Mouse (Mus musculus) stomach, postnatal 0 days (tissue): ENCODE data around the gene Treh. TPM values are rescaled to one million over a fixed set of nuclear protein-coding genes. Genes with fewer than 3 reads are reported as not detected.

Experiments
- ATAC-seq: fragments of 200-750 bp; cut with Nextera tagmentation; 2 replicates; pipeline ENCODE4 v1.8.0; 2017; ENCODE audit not compliant: low FRiP score, low TSS enrichment
- DNase-seq: peaks from one replicate; pipeline ENCODE4 v3.0.0-alpha.2; 2016; ENCODE audit warnings: low spot score
- H3K27ac ChIP-seq: fragments of 300-500 bp; sonication (generic); replicated peaks from 2 replicates; pipeline ENCODE4 v1.5.1; 2014; ENCODE audit warnings: mild to moderate bottlenecking, control low read depth
- H3K27me3 ChIP-seq: fragments of 300-500 bp; sonication (generic); 2 replicates; pipeline ENCODE4 v1.6.1; 2014; ENCODE audit warnings: low read length; ENCODE audit not compliant: control insufficient read depth, insufficient read depth
- H3K36me3 ChIP-seq: fragments of 300-500 bp; sonication (generic); 2 replicates; pipeline ENCODE4 v1.6.1; 2014; ENCODE audit warnings: low read length, mixed read lengths; ENCODE audit not compliant: control insufficient read depth, insufficient read depth
- H3K4me1 ChIP-seq: fragments of 300-500 bp; sonication (generic); replicated peaks from 2 replicates; pipeline ENCODE4 v1.6.1; 2014; ENCODE audit warnings: antibody characterized with exemption; ENCODE audit not compliant: control insufficient read depth, insufficient read depth
- H3K4me2 ChIP-seq: fragments of 300-500 bp; sonication (generic); replicated peaks from 2 replicates; pipeline ENCODE4 v1.6.1; 2014; ENCODE audit warnings: low read depth, mild to moderate bottlenecking, control low read depth, moderate library complexity
- H3K4me3 ChIP-seq: fragments of 300-500 bp; sonication (generic); 2 replicates; pipeline ENCODE4 v1.5.1; 2014; ENCODE audit warnings: low read depth, low read length, control low read depth
- H3K9ac ChIP-seq: fragments of 300-500 bp; sonication (generic); 2 replicates; pipeline ENCODE4 v1.6.1; 2014; ENCODE audit warnings: mild to moderate bottlenecking, low read length, control low read depth, mixed read lengths
- H3K9me3 ChIP-seq: fragments of 300-500 bp; sonication (generic); 2 replicates; pipeline ENCODE4 v1.6.1; 2016; ENCODE audit warnings: low read length; ENCODE audit not compliant: control insufficient read depth
- CTCF ChIP-seq: IDR thresholded peaks from 2 replicates; pipeline ENCODE4 v1.5.1; 2016; ENCODE audit warnings: antibody characterized with exemption, low read depth, mild to moderate bottlenecking, moderate library complexity
- EP300 ChIP-seq: optimal IDR thresholded peaks from 2 replicates; pipeline ENCODE3; 2016; ENCODE audit warnings: antibody characterized with exemption
- WGBS: fragments of 180-500 bp; shearing (Covaris S2); extraction: QIAGEN DNeasy Blood & Tissue Kit; methylation state at CpG from one replicate; pipeline ENCODE4 v1.1.7; 2014; 5-methylcytosine and 5-hydroxymethylcytosine counted together
- polyA plus RNA-seq: library from polyadenylated mRNA; unstranded; fragments of >200 nt; fragmentation: Nextera tagmentation; extraction: Ambion mirVana; gene quantifications from 2 replicates; pipeline ENCODE4 v1.2.1, GENCODE M21; 2015

Treh gene
- polyA plus RNA-seq, 1 experiment from 2014 or later: not detected

GRCm38 (mm10) chr9:44640646-44641357, 32.2 kb upstream of the Treh start:
- peaks cover 5% of the 10 kb centered on the region; the same call in 1 of the 2 replicates for H3K36me3 ChIP-seq
- no peaks in the 10 kb centered on the region for H3K9me3 ChIP-seq
- H3K9ac ChIP-seq: no peak overlapping the region
- WGBS: 82% methylated on average over 3 of the region's 3 CpGs
- DNase-seq: no peak
- no peak overlapping the region for H3K4me2 ChIP-seq
- H3K27ac ChIP-seq: no peak overlapping the region
- no peak for ATAC-seq
- H3K4me1 ChIP-seq: no peaks in the 10 kb centered on the region
- TF ChIP-seq CTCF (no peak), EP300 (no peak)
- H3K4me3 ChIP-seq: no peak overlapping the region
- H3K27me3 ChIP-seq: no peaks in the 10 kb centered on the region

GRCm38 (mm10) chr9:44641616-44642015, 31.4 kb upstream of the Treh start:
- no peak for TF ChIP-seq EP300
- no peak for TF ChIP-seq CTCF
- Histone ChIP-seq H3K27me3 (no peaks in the 10 kb centered on the region), H3K4me1 (no peaks in the 10 kb centered on the region), H3K9ac (no peak overlapping the region), H3K9me3 (no peaks in the 10 kb centered on the region), H3K27ac (no peak overlapping the region), H3K4me2 (no peak overlapping the region), H3K36me3 (peaks cover 2% of the 10 kb centered on the region; the same call in 1 of the 2 replicates), H3K4me3 (no peak overlapping the region)
- ATAC-seq: no peak
- no peak for DNase-seq
- WGBS: 86% methylated on average over 2 of the region's 2 CpGs

- DNase-seq (no peak), ATAC-seq (no peak)
- 92% methylated on average over 7 of the region's 7 CpGs for WGBS
- H3K4me1 ChIP-seq: no peaks in the 10 kb centered on the region
- peaks cover 2% of the 10 kb centered on the region; the same call in 1 of the 2 replicates for H3K36me3 ChIP-seq
- no peaks in the 10 kb centered on the region for H3K9me3 ChIP-seq
- H3K27me3 ChIP-seq: no peaks in the 10 kb centered on the region
- H3K27ac ChIP-seq: no peak overlapping the region
- no peak overlapping the region for H3K9ac ChIP-seq
- no peak overlapping the region for H3K4me2 ChIP-seq
- TF ChIP-seq CTCF (no peak), EP300 (no peak)
- H3K4me3 ChIP-seq: no peak overlapping the region
Measured at GRCm38 (mm10) chr9:44643103-44643502, 29.9 kb upstream of the Treh start.

GRCm38 (mm10) chr9:44644186-44644585, 28.8 kb upstream of the Treh start:
- H3K9ac ChIP-seq: no peak overlapping the region
- no peak overlapping the region for H3K27ac ChIP-seq
- no peak overlapping the region for H3K4me2 ChIP-seq
- H3K4me3 ChIP-seq: no peak overlapping the region
- WGBS: 90% methylated on average over 2 of the region's 2 CpGs
- ATAC-seq (no peak), DNase-seq (no peak)
- no peaks in the 10 kb centered on the region for H3K36me3 ChIP-seq
- no peaks in the 10 kb centered on the region for H3K27me3 ChIP-seq
- H3K4me1 ChIP-seq: no peaks in the 10 kb centered on the region
- no peaks in the 10 kb centered on the region for H3K9me3 ChIP-seq
- TF ChIP-seq CTCF (no peak), EP300 (no peak)

GRCm38 (mm10) chr9:44645481-44645880, 27.6 kb upstream of the Treh start:
- H3K4me3 ChIP-seq: no peak overlapping the region
- no peak for DNase-seq

GRCm38 (mm10) chr9:44645924-44646323, 27.1 kb upstream of the Treh start:
- H3K27me3 ChIP-seq: no peaks in the 10 kb centered on the region
- H3K27ac ChIP-seq: no peak overlapping the region
- H3K4me2 ChIP-seq: no peak overlapping the region
- 57% methylated on average over 15 of the region's 15 CpGs for WGBS
- H3K4me3 ChIP-seq: no peak overlapping the region
- H3K4me1 ChIP-seq: no peaks in the 10 kb centered on the region
- ATAC-seq: 0 out of 2 replicates have a peak, but pooled peaks have one; percentile 30
- no peaks in the 10 kb centered on the region for H3K36me3 ChIP-seq
- H3K9ac ChIP-seq: no peak overlapping the region
- H3K9me3 ChIP-seq: no peaks in the 10 kb centered on the region
- no peak for DNase-seq
- no peak for TF ChIP-seq CTCF
- TF ChIP-seq EP300: no peak

More at GRCm38 (mm10) chr9:44645481-44645880, 27.6 kb upstream of the Treh start:
- WGBS: 44% methylated on average over 5 of the region's 5 CpGs
- no peak for ATAC-seq
- H3K36me3 ChIP-seq: no peaks in the 10 kb centered on the region
- TF ChIP-seq CTCF: peak; percentile 26
- no peak for TF ChIP-seq EP300
- no peaks in the 10 kb centered on the region for H3K9me3 ChIP-seq
- no peak overlapping the region for H3K4me2 ChIP-seq
- no peak overlapping the region for H3K27ac ChIP-seq
- no peaks in the 10 kb centered on the region for H3K27me3 ChIP-seq
- H3K9ac ChIP-seq: no peak overlapping the region
- H3K4me1 ChIP-seq: no peaks in the 10 kb centered on the region
